Mouse (Mus musculus) kidney, adult 2 months (tissue): Measurements from ENCODE around the gene Slc25a13. TPM values are rescaled to one million over a fixed set of nuclear protein-coding genes. Genes with fewer than 3 reads are reported as not detected.
A peak's percentile ranks its signal among the peaks of the same experiment; 100 is the strongest.

Experiments
- DNase-seq: peaks from one replicate; pipeline ENCODE4 v3.0.0; 2021
- H3K27ac ChIP-seq: fragments of 200-500 bp; 2 replicates; pipeline ENCODE4 v1.5.1; 2012; ENCODE audit warnings: low read depth, low read length, control low read depth, inconsistent platforms; ENCODE audit not compliant: insufficient read depth
- H3K27me3 ChIP-seq: fragments of 200-500 bp; replicated peaks from 2 replicates; pipeline ENCODE4 v1.6.1; 2012; ENCODE audit warnings: mild to moderate bottlenecking, moderate library complexity, low read length, inconsistent platforms; ENCODE audit not compliant: control insufficient read depth, insufficient read depth
- H3K36me3 ChIP-seq: fragments of 200-500 bp; 2 replicates; pipeline ENCODE4 v1.6.1; 2012; ENCODE audit warnings: mild to moderate bottlenecking, moderate library complexity, low read length, inconsistent platforms; ENCODE audit not compliant: control insufficient read depth, insufficient read depth
- H3K4me1 ChIP-seq: fragments of 200-500 bp; 2 replicates; pipeline ENCODE4 v1.6.1; 2011; ENCODE audit warnings: low read length; ENCODE audit not compliant: control insufficient read depth, insufficient read depth
- H3K4me3 ChIP-seq: fragments of 200-500 bp; 2 replicates; pipeline ENCODE4 v1.5.1; 2011; ENCODE audit warnings: mild to moderate bottlenecking, low read depth, low read length, control low read depth; ENCODE audit not compliant: insufficient read depth
- CTCF ChIP-seq: fragments of 200-500 bp; conservative IDR thresholded peaks from 2 replicates; pipeline ENCODE4 v1.5.1; 2011; ENCODE audit warnings: low read depth, mild to moderate bottlenecking, control low read depth, low read length, moderate library complexity, mixed read lengths; ENCODE audit not compliant: insufficient read depth, insufficient read length
- POLR2A ChIP-seq: fragments of 200-500 bp; IDR thresholded peaks from one replicate; pipeline ENCODE4 v1.6.1; 2011; ENCODE audit warnings: low read depth, low read length, control low read depth
- WGBS: fragments of 180-500 bp; shearing (Covaris S2); methylation state at CpG from one replicate; pipeline ENCODE4 v1.1.7; 2018; 5-methylcytosine and 5-hydroxymethylcytosine counted together
- polyA plus RNA-seq: library from polyadenylated mRNA; depleted of rRNA; stranded (reverse); fragments of >200 nt; gene quantifications from 2 replicates; pipeline ENCODE4 v1.2.3, GENCODE M21; 2012

The Slc25a13 gene
- polyA plus RNA-seq, 1 experiment: 37.8 TPM

DNA sequence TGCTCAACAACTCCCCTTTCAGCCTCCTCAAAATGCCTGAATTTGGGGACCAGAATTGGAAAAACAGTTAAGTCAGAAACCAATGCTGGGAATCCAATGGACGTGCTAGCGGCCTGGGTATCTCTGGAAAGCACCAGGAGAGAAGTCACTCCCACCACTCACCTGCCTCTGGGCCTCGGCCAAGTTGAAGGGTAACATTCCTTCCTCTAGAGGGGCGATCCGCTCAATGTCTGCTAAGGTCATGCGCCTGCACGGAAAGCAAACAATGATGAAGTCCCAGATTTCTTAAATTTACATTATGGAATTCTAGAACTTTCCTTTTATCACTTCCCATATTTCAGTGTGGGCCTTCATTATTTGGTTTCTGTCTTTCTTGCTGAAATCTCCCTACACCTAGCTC is 103.2 kb downstream of the Slc25a13 start:
- H3K36me3 ChIP-seq: peaks cover 1% of the 10 kb centered on the region
- 88% methylated on average over 7 of the region's 7 CpGs for WGBS
- TF ChIP-seq POLR2A (no peak), CTCF (0 out of 2 replicates have a peak, but pooled peaks have one; percentile 8)
- no peak for DNase-seq
- H3K27ac ChIP-seq: no peak overlapping the region
- H3K4me1 ChIP-seq: no peaks in the 10 kb centered on the region
- no peaks in the 10 kb centered on the region for H3K27me3 ChIP-seq
- H3K4me3 ChIP-seq: no peak overlapping the region

DNA sequence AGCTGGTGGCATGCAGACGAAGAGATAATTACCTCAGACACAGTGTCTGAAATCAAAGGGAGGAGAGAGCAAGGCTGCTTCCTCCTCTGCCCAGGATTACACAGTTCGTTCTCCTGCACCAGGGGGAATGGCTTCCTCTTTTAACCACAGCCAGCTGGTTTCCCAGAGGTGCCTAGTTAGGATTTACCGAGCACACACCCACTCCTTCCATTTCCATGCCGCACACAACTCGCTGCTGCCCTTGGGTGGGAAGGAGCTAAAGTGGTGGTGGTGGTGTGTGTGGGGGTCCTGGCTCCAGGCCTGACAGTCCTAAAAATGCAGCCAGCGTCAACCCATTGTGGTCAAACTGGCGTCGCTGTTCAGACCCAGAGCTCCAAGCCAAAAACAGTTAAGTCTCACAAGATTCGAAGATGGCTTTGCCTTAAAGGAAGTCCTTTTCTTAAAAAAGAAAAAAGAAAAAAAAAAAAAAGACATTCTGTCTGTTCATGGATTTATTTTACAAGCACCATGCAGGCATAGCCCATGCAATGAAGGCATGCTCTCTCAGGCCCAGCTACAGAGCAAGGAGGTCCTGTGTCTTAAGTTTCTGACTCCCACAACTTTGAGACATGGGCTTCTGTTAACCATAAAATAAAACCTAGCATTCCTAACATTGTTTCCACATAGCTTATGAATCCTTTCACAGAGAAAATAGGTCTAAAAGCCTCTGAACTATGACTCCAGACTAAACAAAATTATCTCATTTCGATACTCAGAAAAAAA is 104.0 kb downstream of the Slc25a13 start:
- H3K36me3 ChIP-seq: peaks cover 3% of the 10 kb centered on the region
- WGBS: 78% methylated on average over 10 of the region's 10 CpGs
- no peak overlapping the region for H3K27ac ChIP-seq
- no peak for DNase-seq
- H3K27me3 ChIP-seq: no peaks in the 10 kb centered on the region
- no peaks in the 10 kb centered on the region for H3K4me1 ChIP-seq
- TF ChIP-seq CTCF: no peak
- no peak for TF ChIP-seq POLR2A
- no peak overlapping the region for H3K4me3 ChIP-seq

DNA sequence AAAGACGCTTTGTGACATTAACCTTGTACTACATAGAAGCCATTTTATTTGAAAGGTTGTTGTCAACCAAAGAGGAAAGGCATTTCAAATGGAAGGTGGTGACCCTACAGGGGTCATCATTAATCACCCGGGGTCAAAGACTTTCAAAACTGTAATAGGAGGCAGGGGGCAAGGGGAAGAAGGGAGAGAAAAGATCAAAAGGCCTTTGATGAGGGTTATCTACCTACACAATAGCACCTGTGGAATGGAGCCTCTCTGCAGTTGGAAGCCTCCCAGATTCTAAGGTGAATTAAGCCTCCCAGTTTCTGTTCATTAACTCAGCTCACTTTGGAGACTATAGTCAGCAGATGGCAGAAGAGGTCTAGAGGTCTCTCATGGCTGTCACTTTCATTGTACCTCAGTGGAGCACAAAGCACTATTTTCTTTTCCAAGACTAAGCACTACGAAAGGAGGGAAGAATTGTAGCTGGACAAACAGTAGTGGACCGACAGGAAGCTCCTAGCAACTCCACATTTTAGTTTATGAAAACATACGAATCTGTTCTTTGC is 109.5 kb downstream of the Slc25a13 start:
- H3K36me3 ChIP-seq: peaks cover 3% of the 10 kb centered on the region; the same call in 1 of the 2 replicates
- no peaks in the 10 kb centered on the region for H3K27me3 ChIP-seq
- 54% methylated on average over 5 of the region's 5 CpGs for WGBS
- H3K27ac ChIP-seq: no peak overlapping the region
- DNase-seq: no peak
- no peaks in the 10 kb centered on the region for H3K4me1 ChIP-seq
- TF ChIP-seq CTCF (no peak), POLR2A (no peak)
- H3K4me3 ChIP-seq: no peak overlapping the region

DNA sequence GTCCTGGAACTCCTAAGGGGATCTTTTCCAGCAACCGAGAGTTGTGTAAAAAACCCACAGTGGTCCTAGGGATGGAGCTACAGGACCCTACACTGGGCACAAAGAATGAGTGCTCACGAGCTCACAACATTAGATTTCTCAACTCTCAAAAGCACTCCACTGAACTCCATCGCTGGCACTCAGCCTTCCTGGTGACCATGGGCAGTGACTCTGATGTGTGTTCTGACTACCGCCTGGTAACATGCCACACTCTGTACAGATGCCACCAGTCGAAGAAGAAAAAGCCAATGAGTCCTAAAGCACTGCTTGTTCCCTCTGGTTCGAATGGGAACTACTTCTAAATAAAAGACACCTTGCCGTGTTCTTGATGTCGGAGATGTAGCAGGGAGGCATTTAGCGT is 111.4 kb downstream of the Slc25a13 start:
- DNase-seq: no peak
- 89% methylated on average over 9 of the region's 9 CpGs for WGBS
- TF ChIP-seq CTCF: no peak
- no peak for TF ChIP-seq POLR2A
- H3K27me3 ChIP-seq: no peaks in the 10 kb centered on the region
- H3K36me3 ChIP-seq: peaks cover 3% of the 10 kb centered on the region; the same call in 1 of the 2 replicates
- no peak overlapping the region for H3K27ac ChIP-seq
- H3K4me3 ChIP-seq: no peak overlapping the region
- H3K4me1 ChIP-seq: no peaks in the 10 kb centered on the region

DNA sequence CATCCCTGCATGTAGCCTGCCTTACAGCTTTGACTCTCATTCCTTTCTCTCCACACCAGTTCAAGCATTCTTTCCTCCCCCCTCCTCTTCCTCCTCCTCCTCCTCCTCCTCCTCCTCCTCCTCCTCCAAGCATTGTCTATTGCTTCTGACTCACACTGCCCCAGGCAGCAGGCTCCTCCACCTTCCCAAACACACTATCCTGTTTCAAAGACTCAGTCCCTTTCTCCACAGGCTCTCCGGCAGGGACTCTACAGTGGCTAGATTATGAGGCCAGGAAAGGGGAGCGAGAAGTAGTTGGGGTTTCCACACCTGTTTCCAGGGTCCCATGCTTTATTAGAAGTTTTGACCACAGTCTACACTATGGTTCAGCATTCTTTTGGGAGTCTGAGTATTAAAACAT is 113.5 kb downstream of the Slc25a13 start:
- Histone ChIP-seq H3K36me3 (peaks cover 3% of the 10 kb centered on the region; the same call in 1 of the 2 replicates), H3K4me1 (no peaks in the 10 kb centered on the region), H3K27ac (no peak overlapping the region), H3K4me3 (no peak overlapping the region), H3K27me3 (no peaks in the 10 kb centered on the region)
- 96% methylated on average over 2 of the region's 2 CpGs for WGBS
- no peak for TF ChIP-seq CTCF
- TF ChIP-seq POLR2A: no peak
- DNase-seq: no peak

DNA sequence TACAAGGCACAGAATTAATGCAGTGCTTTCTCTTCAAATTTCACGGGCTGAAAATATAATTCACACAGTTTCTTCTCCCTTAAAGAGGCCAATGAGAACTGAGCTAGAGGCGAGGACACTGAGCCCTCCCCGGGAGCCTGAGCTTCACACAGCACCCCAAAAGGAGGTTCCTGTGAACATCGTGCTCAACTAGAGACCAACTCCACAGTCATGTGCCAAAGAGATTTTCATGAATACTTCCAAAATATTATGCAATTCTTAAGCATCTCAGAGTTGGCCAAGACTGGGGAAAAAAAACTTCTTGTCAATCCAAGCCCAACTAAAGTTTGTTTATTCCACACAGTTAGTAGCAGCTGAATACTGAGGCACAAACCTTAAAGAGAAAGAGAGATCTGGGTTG is 115.4 kb downstream of the Slc25a13 start:
- no peaks in the 10 kb centered on the region for H3K4me1 ChIP-seq
- H3K36me3 ChIP-seq: no peaks in the 10 kb centered on the region; the same call in 1 of the 2 replicates
- H3K27ac ChIP-seq: no peak overlapping the region
- H3K4me3 ChIP-seq: no peak overlapping the region
- no peak for DNase-seq
- H3K27me3 ChIP-seq: no peaks in the 10 kb centered on the region
- no peak for TF ChIP-seq POLR2A
- no peak for TF ChIP-seq CTCF
- 79% methylated on average over 4 of the region's 4 CpGs for WGBS

DNA sequence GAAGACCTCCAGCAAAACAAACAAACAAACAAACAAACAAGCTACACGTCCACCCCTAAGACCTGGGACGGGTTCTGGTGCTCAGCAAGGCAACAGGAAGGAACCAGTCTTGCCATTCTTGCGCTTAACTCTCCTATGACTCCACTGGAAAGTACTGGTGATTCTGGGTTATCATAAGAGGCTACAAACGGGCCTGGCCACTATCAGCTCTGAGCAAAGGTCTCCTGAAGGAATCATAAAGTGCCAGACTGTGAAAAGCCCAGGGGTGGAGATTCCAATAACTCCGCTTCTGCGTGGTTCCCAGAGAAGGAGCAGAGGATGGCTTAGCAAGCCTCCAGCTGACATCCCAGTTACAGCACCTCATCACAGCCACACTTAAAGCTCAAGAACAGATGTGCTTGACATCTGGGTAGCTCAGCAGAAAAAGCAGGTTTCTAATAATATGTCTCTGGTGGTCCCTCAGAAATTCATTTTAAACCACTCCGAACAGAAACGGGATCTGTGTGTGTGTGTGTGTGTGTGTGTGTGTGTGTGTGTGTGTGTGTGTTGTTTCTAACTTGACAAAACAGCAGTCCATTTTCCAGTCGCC is 116.0 kb downstream of the Slc25a13 start:
- Histone ChIP-seq H3K4me3 (no peak overlapping the region), H3K4me1 (no peaks in the 10 kb centered on the region), H3K27ac (no peak overlapping the region), H3K36me3 (no peaks in the 10 kb centered on the region; the same call in 1 of the 2 replicates), H3K27me3 (no peaks in the 10 kb centered on the region)
- no peak for TF ChIP-seq POLR2A
- no peak for TF ChIP-seq CTCF
- 80% methylated on average over 9 of the region's 9 CpGs for whole genome bisulfite sequencing
- no peak for DNase-seq
